Mouse (Mus musculus) MEL-GATA-1-ER (cell line): ENCODE data around the gene Adgrb3.

Source experiments
- DNase-seq: peaks from one replicate; pipeline ENCODE4 v3.0.0-alpha.2; 2012; ENCODE audit warnings: low read depth; ENCODE audit errors: extremely low read depth

The Adgrb3 gene

GRCm38 (mm10) chr1:25317142-25317541, 512.4 kb downstream of the Adgrb3 start:
- no peak for DNase-seq

DNA sequence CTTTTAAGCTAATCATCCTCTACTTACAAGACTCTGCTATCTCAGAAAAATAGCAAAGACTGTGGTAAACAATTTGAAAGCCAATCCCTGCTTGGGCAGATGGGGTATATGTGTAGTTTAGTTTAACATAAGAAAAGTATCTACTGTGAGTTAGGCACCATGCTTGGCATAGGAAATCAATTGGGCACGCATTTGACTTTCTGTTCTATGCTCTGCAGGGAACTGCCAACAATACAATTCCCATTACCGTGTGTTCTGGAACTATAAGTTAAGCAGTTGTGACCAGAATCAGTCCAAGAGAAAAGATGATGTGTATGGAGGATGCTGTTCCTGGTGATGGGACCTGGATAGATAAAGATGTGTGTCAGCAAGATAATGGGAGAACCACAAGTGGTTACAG, 517.2 kb downstream of the Adgrb3 start:
- no peak for DNase-seq

GRCm38 (mm10) chr1:25310066-25310465, 519.4 kb downstream of the Adgrb3 start:
- DNase-seq: no peak

DNA sequence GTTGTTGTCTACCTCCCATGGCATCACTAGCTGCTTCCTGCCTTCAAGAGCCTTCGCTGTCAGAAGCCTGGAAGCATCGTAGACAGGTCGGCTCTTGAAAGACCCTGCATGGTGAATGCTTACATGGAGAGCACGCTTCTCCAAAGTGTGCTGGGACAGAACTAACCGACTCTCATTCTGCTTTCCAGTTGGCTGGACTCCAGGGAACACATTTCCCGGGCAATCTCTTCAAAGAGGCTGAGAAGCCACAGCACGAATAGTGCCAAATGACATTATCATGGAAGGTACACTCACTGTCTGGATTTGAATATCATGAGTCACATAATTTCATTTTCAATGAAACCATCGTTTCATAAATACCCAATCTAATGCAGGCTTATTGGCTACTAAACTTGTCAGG, 548.0 kb downstream of the Adgrb3 start:
- no peak for DNase-seq

- no peak for DNase-seq
These were observed 578.9 kb downstream of the Adgrb3 start for GRCm38 (mm10) chr1:25250562-25250961.

DNA sequence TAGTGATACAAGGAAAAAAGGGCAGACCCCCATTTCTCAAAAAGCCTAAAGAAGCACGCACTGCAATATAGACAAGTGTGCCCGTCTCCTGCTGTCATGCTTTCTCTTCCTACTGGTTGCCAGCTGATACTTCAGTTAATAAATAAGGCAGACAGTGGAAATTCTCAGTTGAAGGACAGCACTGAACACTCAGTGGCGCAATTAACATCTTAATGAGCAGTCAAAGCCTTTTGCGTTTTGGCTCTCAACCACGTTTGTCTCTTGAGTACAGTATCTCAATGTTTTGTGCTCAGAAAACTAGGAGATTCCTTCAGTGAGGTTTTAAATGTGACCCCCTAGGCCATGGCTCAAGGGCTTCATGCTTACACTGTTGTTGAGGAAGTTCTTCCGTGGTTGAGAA, 587.1 kb downstream of the Adgrb3 start:
- DNase-seq: no peak

DNA sequence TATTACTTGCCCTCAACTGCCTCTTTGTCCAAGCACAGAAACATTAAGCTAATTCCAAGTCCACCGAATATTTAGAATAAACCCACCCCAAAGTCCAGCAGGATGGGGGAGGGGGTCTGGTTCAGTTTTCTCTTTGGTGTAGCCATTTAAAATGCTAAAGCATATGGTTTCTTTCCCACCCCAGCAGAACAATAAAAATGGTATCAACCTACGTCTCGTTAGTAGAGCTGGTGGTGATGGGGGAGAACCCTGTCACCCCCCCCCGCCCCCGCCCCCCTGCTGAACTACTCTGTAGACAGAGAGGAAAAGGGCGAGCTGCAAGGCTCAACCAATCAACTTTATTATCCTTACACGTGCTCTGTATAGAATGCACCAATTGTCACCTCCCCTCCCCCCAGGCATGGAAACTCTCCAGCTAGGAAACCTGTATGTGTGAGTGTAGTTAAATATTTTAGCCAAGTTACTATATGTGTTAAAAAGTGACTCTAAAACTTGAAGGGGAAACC, 600.2 kb downstream of the Adgrb3 start:
- DNase-seq: no peak

- no peak for DNase-seq
These were observed 600.9 kb downstream of the Adgrb3 start for GRCm38 (mm10) chr1:25228381-25229244.

DNA sequence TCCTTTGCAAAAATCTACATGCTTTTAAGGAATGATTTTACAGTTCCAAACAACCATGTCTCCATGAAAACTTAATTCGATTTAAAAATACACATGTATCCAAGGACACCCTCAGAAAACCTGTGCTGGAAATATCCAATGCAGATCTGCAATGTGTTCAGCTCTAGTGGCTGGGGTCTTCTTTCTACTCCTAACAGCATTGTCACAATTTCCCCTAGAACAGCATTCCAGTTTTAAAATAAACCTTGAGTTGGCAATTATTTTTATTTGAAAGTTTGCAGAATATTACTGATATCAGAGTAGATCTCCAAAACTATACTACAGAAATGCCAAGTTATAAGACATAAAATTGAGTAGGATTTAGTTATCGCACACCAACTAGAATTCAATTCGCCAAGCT, 601.6 kb downstream of the Adgrb3 start:
- DNase-seq: no peak

GRCm38 (mm10) chr1:25204636-25205035, 624.9 kb downstream of the Adgrb3 start:
- no peak for DNase-seq

- no peak for DNase-seq
These were observed 630.1 kb downstream of the Adgrb3 start for GRCm38 (mm10) chr1:25199392-25199791.

GRCm38 (mm10) chr1:25191986-25192385, 637.5 kb downstream of the Adgrb3 start:
- no peak for DNase-seq

- DNase-seq: no peak
These were observed 640.2 kb downstream of the Adgrb3 start for GRCm38 (mm10) chr1:25189261-25189660.

- DNase-seq: no peak
These were observed 643.6 kb downstream of the Adgrb3 start for GRCm38 (mm10) chr1:25185909-25186308.

GRCm38 (mm10) chr1:25181881-25182280, 647.6 kb downstream of the Adgrb3 start:
- DNase-seq: no peak

DNA sequence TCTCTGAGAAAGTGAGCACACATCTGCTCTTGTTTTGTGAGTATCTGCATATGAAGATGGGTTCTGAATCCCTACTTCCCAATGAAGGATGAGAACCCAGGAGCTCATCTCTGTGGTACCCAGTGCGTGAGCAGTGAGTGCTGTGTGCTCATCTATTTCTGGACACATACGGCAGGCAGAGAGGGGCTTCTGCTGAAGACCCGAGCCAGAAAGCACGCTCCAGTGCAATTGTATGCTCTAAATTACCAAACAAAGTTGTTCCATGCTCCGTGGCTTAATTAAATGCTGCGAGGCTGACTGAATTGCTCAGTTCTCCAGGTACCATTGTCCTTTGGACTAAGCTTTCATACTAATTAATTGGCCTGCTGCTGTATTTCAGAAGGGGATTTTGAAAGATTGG, 648.9 kb downstream of the Adgrb3 start:
- no peak for DNase-seq

DNA sequence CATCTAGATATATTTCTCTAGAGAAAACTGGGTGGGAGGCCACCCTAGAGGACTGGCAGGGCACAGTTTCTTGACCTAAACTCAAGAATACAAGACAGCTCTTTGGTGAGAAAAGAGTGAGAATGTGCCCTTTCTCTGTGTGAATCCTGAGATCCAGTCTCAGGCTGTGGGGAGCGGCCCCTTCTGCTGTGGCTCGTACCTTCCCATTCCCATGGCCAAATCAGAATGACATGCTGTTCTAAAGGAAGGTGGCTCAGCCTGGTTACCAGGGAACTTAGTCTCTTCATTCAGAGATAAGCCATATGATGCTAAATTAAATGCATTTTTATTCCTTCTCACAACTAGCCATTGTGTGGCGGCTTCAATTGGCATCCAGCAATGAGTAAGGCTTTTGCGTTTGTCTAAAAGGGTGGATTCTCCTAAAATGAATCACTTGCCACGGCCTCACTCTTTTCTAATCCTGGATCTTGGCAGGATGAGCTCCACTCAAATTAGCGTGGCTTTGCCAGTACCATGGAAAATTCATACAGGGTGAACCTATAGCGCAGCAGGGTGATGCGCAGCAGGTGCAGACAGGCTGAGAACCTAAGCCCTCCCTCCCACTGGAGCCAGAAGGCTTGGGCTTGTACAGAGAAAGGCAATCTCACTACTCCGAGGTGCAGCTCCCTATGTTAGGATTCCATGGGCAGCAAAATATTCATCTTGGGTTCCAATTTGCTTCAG, 649.5 kb downstream of the Adgrb3 start:
- DNase-seq: no peak

DNA sequence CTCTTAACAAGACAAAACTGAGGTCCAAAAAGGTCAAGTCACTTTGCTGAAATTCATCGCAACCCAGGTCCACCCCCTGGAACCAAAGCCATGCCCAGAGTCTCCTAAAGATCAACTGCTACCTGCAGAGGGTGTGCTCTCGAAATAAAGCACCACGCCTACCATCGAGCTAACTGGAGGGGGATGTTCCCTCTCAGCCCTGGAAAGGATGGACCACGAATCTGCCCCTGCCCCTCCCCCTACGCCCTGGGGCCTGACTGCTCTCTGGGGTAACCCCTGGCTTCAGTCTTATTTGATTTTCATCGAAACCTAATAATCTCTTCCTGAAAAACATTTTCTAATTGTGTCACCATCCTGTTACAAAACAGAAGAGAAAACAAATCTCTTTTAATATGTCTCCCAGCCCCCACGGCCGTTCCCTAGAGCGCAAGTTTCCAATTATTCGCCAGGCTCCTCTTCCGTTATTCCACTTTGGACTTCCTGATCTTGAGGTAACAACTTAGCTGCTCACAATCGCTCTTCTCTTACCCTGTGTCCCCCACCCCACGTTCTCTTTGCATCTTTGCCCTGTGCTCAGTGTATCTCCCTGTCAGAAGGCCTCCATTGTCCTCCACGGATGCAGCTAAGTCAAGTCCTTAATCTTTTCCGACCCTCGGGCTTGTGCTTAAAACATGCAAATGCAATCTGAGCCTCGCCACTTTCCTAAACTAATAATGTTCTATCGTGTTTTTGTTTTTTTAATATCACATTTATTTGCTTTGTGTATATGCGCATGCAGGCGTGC, 651.0 kb downstream of the Adgrb3 start:
- DNase-seq: no peak

DNA sequence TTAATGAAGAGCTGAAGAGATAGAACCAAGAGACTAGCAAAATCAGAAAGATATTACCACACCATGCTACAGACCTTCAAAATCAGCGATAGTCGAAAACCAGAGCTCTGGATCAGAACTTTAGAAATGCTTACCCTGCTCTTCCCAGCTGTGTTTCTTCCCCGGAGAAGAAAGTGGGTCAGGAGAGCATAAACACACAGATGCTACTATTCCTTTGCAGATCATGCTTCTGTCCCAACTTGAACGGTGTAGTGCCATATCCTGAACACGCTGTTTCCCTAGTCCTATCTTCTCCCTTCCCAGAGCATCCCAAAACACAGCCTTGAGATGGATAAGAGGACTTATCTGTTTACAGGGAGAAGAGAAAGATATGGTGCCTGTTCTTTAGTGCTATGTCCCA, 662.4 kb downstream of the Adgrb3 start:
- DNase-seq: no peak

DNA sequence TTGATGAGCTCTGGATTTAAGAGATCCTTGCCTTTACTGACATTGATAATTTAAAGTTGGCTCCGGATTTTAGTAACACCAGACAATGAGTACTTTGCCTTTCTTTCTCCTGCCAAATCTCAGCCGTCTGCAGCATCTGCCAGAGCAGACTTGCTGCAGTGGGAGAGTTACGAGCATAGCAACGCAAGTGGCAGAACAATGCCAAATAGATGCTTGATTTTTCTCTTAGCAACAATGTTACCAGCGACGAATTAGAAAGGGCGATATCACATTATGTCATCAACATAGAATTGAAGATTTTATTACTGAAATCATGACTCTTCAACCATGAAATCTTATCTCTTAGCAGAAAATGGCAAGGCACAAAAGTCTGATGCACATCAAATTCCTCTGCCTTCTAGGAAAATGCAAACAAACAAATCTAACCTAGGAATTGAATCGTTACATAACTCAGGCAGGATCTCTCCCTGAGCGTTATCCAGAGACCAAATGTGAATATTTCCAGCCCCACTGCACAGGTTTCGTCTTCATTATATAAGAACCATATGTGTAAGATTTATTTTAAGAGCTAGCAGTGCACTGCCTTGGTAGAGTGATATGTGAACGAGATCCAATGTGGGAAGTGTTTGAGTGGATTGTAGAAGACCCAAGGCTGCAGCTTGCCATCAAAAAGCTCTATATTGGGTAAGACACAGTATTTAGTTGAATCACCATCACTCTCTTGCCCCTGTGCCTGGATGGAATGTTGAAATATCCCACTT, 663.3 kb downstream of the Adgrb3 start:
- DNase-seq: no peak

GRCm38 (mm10) chr1:25163561-25163960, 665.9 kb downstream of the Adgrb3 start:
- no peak for DNase-seq
